Mouse (Mus musculus) intestine, embryonic 14.5 days (tissue): Measurements from ENCODE around the gene Cerk. TPM values are rescaled to one million over a fixed set of nuclear protein-coding genes. Genes with fewer than 3 reads are reported as not detected.
"Not testable (repeated sequence)": the region's sequence is repeated elsewhere in the genome, so short reads cannot be mapped to it uniquely, and the experiment has no call there.

Experiments used
- ATAC-seq: fragments of 200-750 bp; cut with Nextera tagmentation; replicated peaks from 2 replicates; pipeline ENCODE4 v1.8.0; 2017; ENCODE audit warnings: low read depth, moderate number of reproducible peaks, moderate TSS enrichment, moderate library complexity; ENCODE audit not compliant: low FRiP score, low TSS enrichment
- DNase-seq: peaks from one replicate; pipeline ENCODE4 v3.0.0-alpha.2; 2018; ENCODE audit warnings: low spot score
- H3K27ac ChIP-seq: fragments of 300-500 bp; sonication (generic); 2 replicates; pipeline ENCODE4 v1.5.1; 2014; ENCODE audit warnings: low read depth, mild to moderate bottlenecking, control low read depth
- H3K27me3 ChIP-seq: fragments of 300-500 bp; sonication (generic); replicated peaks from 2 replicates; pipeline ENCODE4 v1.6.1; 2014; ENCODE audit warnings: low read length, control low read depth; ENCODE audit not compliant: control insufficient read depth, insufficient read depth
- H3K36me3 ChIP-seq: fragments of 300-500 bp; sonication (generic); 2 replicates; pipeline ENCODE4 v1.6.1; 2014; ENCODE audit warnings: low read length, control low read depth; ENCODE audit not compliant: control insufficient read depth, insufficient read depth
- H3K4me1 ChIP-seq: fragments of 300-500 bp; sonication (generic); replicated peaks from 2 replicates; pipeline ENCODE4 v1.6.1; 2014; ENCODE audit warnings: low read length, control low read depth, mixed read lengths; ENCODE audit not compliant: control insufficient read depth, insufficient read depth
- H3K4me2 ChIP-seq: fragments of 300-500 bp; sonication (generic); 2 replicates; pipeline ENCODE4 v1.6.1; 2014; ENCODE audit warnings: low read length
- H3K4me3 ChIP-seq: fragments of 300-500 bp; sonication (generic); 2 replicates; pipeline ENCODE4 v1.5.1; 2014; ENCODE audit warnings: low read depth, low read length, control low read depth, mixed read lengths
- H3K9ac ChIP-seq: fragments of 300-500 bp; sonication (generic); 2 replicates; pipeline ENCODE4 v1.6.1; 2014; ENCODE audit warnings: mild to moderate bottlenecking, low read length
- H3K9me3 ChIP-seq: fragments of 300-500 bp; sonication (generic); 2 replicates; pipeline ENCODE4 v1.6.1; 2016; ENCODE audit warnings: low read length, control low read depth; ENCODE audit not compliant: control insufficient read depth
- WGBS: fragments of 180-500 bp; shearing (Covaris S2); extraction: QIAGEN DNeasy Blood & Tissue Kit; methylation state at CpG from one replicate; pipeline ENCODE4 v1.1.7; 2014; 5-methylcytosine and 5-hydroxymethylcytosine counted together
- polyA plus RNA-seq: library from polyadenylated mRNA; unstranded; fragments of >200 nt; fragmentation: Nextera tagmentation; extraction: Ambion mirVana; gene quantifications from 2 replicates; pipeline ENCODE4 v1.2.1, GENCODE M21; 2014

Gene Cerk
- polyA plus RNA-seq, 1 experiment from 2014 or later: 11.5 TPM

DNA sequence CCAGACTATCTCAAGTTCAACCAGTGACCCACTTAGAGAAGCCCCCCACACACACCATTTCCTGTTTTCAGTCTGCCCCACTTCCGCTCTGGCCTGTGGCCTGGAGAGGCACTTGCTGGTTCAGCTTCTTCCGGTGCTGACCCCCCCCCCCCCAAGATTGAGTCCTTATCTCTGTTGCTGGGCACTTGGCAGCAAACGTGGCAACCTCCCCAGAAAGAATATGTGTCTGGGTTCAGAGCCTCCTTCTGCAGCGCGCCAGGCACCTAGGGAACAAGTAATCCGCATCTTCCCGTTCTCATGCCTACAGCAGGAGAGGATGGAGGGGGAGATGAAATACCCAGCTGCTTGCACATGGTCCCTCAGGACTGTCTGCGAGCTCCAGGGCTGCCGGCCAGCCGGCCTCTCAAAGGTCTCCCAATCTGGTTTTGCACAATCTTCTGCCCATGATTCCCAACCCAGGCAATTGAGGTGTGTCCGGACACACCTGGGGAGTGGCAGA lies 4.0 kb downstream of the Cerk start:
- Histone ChIP-seq H3K9ac (no peak overlapping the region), H3K4me3 (no peak overlapping the region), H3K27me3 (no peaks in the 10 kb centered on the region), H3K4me2 (no peak overlapping the region), H3K4me1 (peaks cover 16% of the 10 kb centered on the region; the same call in 1 of the 2 replicates), H3K36me3 (no peaks in the 10 kb centered on the region), H3K9me3 (no peaks in the 10 kb centered on the region), H3K27ac (0 out of 2 replicates have a peak overlapping the region, but pooled peaks have one; percentile 16)
- DNase-seq (no peak), ATAC-seq (no peak)
- 45% methylated on average over 11 of the region's 11 CpGs for WGBS

DNA sequence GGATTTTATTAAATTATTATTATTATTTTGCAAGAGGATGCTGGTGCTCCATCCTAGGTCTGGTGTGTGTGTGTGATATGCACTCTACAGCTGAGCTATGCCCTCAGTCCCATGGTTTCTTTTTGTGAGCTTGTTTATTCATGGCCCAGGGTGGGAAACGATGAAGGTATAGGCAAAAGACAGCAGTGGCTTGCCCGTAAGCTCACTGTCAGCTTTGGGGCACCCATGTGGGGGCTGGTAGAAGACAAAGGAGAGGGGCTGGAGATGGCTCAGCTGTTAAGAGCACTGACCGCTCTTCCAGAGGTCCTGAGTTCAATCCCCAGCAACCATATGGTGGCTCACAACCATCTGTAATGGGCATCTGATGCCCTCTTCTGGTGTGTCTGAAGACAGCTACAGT lies 4.6 kb downstream of the Cerk start:
- not testable (repeated sequence) for H3K4me2 ChIP-seq, H3K27me3 ChIP-seq, ATAC-seq, H3K9ac ChIP-seq, H3K4me3 ChIP-seq, H3K36me3 ChIP-seq, H3K27ac ChIP-seq, H3K9me3 ChIP-seq, DNase-seq
- H3K4me1 ChIP-seq: peaks cover 16% of the 10 kb centered on the region; the same call in 1 of the 2 replicates
- whole genome bisulfite sequencing: 90% methylated on average over 3 of the region's 3 CpGs

DNA sequence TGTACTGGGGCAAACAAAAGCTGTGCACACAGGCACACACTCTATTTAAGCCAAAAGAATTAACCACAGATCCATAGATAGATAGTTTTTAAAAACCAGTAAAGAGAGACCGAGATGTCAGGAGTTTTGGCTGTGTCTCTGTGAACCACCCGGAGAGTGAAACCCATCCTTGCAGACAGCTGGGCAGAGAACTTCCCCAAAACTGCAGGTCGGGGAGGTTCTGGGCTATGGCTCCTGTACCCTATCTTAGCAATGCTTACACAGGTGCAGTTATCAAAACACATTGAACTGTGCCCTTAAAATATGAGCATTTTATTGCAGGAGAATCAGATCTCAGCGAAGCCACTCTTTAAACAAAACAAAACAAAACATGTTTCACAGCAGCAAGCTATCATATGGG lies 5.5 kb downstream of the Cerk start:
- ATAC-seq (no peak), DNase-seq (no peak)
- Histone ChIP-seq H3K27ac (no peak overlapping the region), H3K9ac (no peak overlapping the region), H3K36me3 (no peaks in the 10 kb centered on the region), H3K27me3 (no peaks in the 10 kb centered on the region), H3K4me3 (no peak overlapping the region), H3K4me1 (peaks cover 12% of the 10 kb centered on the region; the same call in 1 of the 2 replicates), H3K9me3 (no peaks in the 10 kb centered on the region), H3K4me2 (no peak overlapping the region)
- 76% methylated on average over 4 of the region's 4 CpGs for WGBS

DNA sequence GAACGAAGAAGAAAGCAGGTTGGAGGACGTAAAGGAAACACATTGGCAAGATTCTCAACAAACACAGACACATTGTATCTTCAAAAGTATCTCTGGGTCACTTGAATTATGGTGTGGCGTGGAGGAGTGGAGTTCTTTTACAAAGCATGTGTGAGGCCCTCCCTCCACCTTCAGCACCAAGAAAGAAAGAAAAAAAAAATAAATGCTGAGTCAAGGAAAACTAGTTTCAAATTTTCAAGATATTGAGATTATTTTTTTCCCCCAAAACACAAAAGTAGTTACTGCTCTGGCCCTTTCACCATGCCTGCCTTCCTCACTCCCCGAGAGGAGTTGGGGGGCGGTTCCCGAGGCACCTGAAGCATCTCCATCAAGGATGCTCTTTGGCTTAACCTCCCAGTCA lies 7.3 kb downstream of the Cerk start:
- no peak overlapping the region for H3K27ac ChIP-seq

DNA sequence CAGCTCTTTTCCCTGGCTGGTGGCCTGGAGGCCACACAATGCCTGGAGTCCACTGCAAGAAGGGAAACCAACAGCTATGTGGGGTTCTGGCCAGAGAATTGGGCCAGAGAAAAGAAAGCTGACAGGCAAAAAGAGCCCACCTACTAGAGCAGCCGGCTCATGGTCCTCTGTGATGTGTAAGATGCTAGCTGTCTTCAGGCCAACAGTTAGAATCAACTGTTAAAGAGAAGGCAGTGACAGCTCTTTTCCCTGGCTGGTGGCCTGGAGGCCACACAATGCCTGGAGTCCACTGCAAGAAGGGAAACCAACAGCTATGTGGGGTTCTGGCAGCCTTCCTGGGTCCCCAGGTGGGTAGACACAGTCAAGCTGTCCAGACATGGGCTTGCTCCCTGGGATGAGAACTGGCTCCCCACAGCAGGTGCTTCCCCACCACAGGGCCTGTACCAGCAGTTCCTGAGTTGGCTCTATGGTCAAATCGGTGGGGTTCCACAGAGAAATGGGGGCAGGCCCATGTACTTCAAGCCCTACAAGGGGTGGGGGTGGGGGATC lies 8.2 kb downstream of the Cerk start:
- peaks cover 12% of the 10 kb centered on the region; the same call in 1 of the 2 replicates for H3K4me1 ChIP-seq
- not testable (repeated sequence) for H3K4me2 ChIP-seq, H3K4me3 ChIP-seq, H3K36me3 ChIP-seq, ATAC-seq, H3K27me3 ChIP-seq, DNase-seq, H3K9ac ChIP-seq, H3K9me3 ChIP-seq, H3K27ac ChIP-seq
- 95% methylated on average over 2 of the region's 2 CpGs for WGBS

More for the DNA sequence above, 7.3 kb downstream of the Cerk start:
- H3K9ac ChIP-seq: no peak overlapping the region
- DNase-seq: no peak
- no peaks in the 10 kb centered on the region for H3K36me3 ChIP-seq
- H3K4me2 ChIP-seq: no peak overlapping the region
- no peaks in the 10 kb centered on the region for H3K27me3 ChIP-seq
- 85% methylated on average over 6 of the region's 6 CpGs for WGBS
- H3K9me3 ChIP-seq: no peaks in the 10 kb centered on the region
- H3K4me1 ChIP-seq: peaks cover 12% of the 10 kb centered on the region; the same call in 1 of the 2 replicates
- H3K4me3 ChIP-seq: no peak overlapping the region
- ATAC-seq: no peak

DNA sequence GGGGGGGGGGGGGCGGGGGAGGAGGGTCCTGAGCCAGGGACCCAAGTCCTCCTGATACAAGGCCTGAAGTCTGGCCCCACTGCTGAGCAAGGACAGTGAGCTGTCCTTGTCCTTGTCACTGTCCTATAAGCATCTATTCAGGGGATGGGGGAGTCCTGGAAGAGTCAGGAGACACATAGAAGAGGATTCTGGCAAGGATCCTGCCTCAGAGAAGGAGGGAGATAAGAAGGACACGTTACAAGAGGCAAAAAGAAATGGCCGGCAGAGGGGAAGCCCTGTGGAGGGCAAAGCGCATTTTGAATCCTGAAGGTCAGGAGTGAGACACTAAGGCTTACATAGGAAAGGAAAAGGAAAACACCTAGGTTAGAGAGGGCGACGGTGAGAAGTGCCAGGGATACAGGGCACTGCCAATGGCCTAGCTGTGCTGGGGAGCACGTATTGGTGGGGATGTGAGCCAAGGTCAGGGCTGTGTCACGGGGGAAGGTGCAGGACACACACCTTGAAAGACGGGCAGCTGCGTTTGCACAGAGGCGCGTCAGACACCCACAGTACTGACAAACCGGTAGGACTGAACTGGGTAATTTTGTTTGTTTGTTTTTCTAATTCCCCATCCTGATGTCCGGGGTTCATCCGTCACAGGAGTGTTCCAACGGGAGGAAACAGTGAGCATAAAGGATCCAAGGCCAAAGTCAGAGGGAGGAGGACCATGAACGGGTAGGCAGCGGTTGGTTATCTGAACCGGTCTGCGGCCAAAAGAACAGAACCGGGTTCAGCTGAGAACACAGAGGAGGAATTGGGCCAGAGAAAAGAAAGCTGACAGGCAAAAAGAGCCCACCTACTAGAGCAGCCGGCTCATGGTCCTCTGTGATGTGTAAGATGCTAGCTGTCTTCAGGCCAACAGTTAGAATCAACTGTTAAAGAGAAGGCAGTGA lies 8.9 kb downstream of the Cerk start:
- 69% methylated on average over 22 of the region's 22 CpGs for WGBS
- Histone ChIP-seq H3K4me1 (peaks cover 5% of the 10 kb centered on the region; the same call in 1 of the 2 replicates), H3K4me3 (no peak overlapping the region), H3K36me3 (no peaks in the 10 kb centered on the region), H3K9me3 (no peaks in the 10 kb centered on the region), H3K27ac (no peak overlapping the region), H3K4me2 (no peak overlapping the region), H3K27me3 (no peaks in the 10 kb centered on the region), H3K9ac (no peak overlapping the region)
- no peak for ATAC-seq
- no peak for DNase-seq

DNA sequence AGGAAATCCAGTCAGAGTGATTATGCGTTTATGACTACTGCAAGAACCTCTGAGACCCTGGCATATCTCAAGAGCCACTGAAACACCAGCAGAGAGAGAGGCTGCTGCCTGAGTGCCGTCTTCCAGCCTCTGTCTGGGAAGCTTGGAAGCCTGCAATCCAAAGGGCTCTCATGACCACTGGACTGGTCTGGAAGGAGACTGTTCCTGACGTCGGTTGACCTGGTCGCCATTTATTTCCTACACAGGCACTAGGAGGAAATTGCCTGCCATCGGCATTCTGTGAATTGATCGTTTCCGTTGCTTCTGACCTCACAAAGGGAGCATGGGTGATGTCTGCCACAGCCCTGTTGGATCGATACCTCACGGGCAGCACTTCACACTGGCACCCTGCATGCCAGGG lies 9.8 kb downstream of the Cerk start:
- Histone ChIP-seq H3K4me3 (no peak overlapping the region), H3K4me1 (no peaks in the 10 kb centered on the region), H3K27ac (no peak overlapping the region), H3K4me2 (no peak overlapping the region), H3K27me3 (no peaks in the 10 kb centered on the region), H3K36me3 (no peaks in the 10 kb centered on the region), H3K9ac (no peak overlapping the region), H3K9me3 (no peaks in the 10 kb centered on the region)
- 77% methylated on average over 10 of the region's 10 CpGs for WGBS
- no peak for ATAC-seq
- DNase-seq: no peak

DNA sequence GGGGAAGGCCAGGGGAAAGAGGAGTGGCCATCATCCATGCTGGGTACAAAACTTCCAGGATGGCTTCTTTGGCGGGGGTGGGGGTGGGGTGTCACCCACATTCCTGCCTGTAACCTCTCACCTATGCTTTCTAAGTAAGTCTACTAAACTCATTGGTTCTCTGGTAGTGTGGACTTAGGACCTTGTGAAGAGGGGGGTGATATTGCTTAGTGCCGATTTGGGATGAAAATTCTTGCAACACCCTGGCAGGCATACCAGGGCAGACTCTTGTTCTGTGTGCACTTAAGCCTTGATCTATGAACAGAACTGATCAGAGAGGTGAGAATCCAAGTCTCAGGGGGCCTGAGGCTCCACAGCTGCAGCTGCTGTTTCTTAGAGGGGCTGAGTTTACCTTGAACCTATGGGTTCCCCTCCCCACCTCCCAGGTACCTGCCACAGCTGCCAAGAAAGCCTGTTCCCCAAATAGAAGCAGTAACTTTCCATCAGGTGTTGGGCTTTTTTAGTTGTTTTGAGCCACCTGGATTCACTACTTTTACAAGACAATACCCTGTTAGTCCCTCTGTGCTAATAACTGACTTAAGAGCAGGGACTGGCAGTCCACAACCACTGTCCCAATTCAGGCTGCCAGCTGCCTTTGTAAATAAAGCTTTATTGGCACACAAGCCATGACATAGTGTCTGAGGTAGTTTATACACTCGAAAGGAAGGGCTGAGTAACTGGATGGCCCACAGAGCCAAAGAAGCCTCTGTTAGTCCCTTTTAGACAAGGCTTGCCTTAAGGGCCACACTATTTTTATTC lies 10.5 kb downstream of the Cerk start:
- ATAC-seq (no peak), DNase-seq (no peak)
- Histone ChIP-seq H3K27ac (no peak overlapping the region), H3K4me3 (no peak overlapping the region), H3K9ac (no peak overlapping the region), H3K9me3 (no peaks in the 10 kb centered on the region), H3K4me1 (no peaks in the 10 kb centered on the region), H3K36me3 (no peaks in the 10 kb centered on the region), H3K4me2 (no peak overlapping the region), H3K27me3 (no peaks in the 10 kb centered on the region)
- WGBS: 72% methylated on average over 3 of the region's 3 CpGs
